Mouse (Mus musculus) hindbrain, embryonic 11.5 days (tissue): ENCODE data around the gene Alkbh7. TPM values are rescaled to one million over a fixed set of nuclear protein-coding genes. Genes with fewer than 3 reads are reported as not detected.

ENCODE experiments used
- ATAC-seq: fragments of 200-750 bp; cut with Nextera tagmentation; 2 replicates; pipeline ENCODE4 v1.8.0; 2017; ENCODE audit warnings: mild to moderate bottlenecking, moderate TSS enrichment, moderate library complexity; ENCODE audit not compliant: low FRiP score
- DNase-seq: peaks from one replicate; pipeline ENCODE4 v3.0.0-alpha.2; 2015; ENCODE audit warnings: low spot score
- H3K27ac ChIP-seq: fragments of 300-500 bp; sonication (generic); 2 replicates; pipeline ENCODE4 v1.5.1; 2014; ENCODE audit warnings: mild to moderate bottlenecking, low read depth, low read length
- H3K27me3 ChIP-seq: fragments of 300-500 bp; sonication (generic); 2 replicates; pipeline ENCODE4 v1.6.1; 2014; ENCODE audit warnings: mild to moderate bottlenecking, low read length, moderate library complexity, mixed read lengths; ENCODE audit not compliant: control insufficient read depth, insufficient read depth
- H3K36me3 ChIP-seq: fragments of 300-500 bp; sonication (generic); 2 replicates; pipeline ENCODE4 v1.6.1; 2014; ENCODE audit warnings: mild to moderate bottlenecking, low read length, moderate library complexity, mixed read lengths; ENCODE audit not compliant: control insufficient read depth, insufficient read depth
- H3K4me1 ChIP-seq: fragments of 300-500 bp; sonication (generic); replicated peaks from 2 replicates; pipeline ENCODE4 v1.6.1; 2014; ENCODE audit warnings: low read length, mixed read lengths; ENCODE audit not compliant: control insufficient read depth, insufficient read depth
- H3K4me2 ChIP-seq: fragments of 300-500 bp; sonication (generic); replicated peaks from 2 replicates; pipeline ENCODE4 v1.6.1; 2014; ENCODE audit warnings: mild to moderate bottlenecking, low read depth, low read length
- H3K4me3 ChIP-seq: fragments of 300-500 bp; sonication (generic); 2 replicates; pipeline ENCODE4 v1.5.1; 2014; ENCODE audit warnings: low read depth, low read length
- H3K9ac ChIP-seq: fragments of 300-500 bp; sonication (generic); 2 replicates; pipeline ENCODE4 v1.6.1; 2014; ENCODE audit warnings: low read depth, low read length
- H3K9me3 ChIP-seq: fragments of 300-500 bp; sonication (generic); 2 replicates; pipeline ENCODE4 v1.6.1; 2016; ENCODE audit warnings: low read length; ENCODE audit not compliant: control insufficient read depth
- WGBS: fragments of 180-500 bp; shearing (Covaris S2); extraction: QIAGEN DNeasy Blood & Tissue Kit; methylation state at CpG from one replicate; pipeline ENCODE4 v1.1.7; 2014; 5-methylcytosine and 5-hydroxymethylcytosine counted together
- polyA plus RNA-seq: library from polyadenylated mRNA; unstranded; fragments of >200 nt; fragmentation: Nextera tagmentation; extraction: Ambion mirVana; gene quantifications from 2 replicates; pipeline ENCODE4 v1.2.1, GENCODE M21; 2014

The Alkbh7 gene
- polyA plus RNA-seq, 1 experiment from 2014 or later: 33.0 TPM

DNA sequence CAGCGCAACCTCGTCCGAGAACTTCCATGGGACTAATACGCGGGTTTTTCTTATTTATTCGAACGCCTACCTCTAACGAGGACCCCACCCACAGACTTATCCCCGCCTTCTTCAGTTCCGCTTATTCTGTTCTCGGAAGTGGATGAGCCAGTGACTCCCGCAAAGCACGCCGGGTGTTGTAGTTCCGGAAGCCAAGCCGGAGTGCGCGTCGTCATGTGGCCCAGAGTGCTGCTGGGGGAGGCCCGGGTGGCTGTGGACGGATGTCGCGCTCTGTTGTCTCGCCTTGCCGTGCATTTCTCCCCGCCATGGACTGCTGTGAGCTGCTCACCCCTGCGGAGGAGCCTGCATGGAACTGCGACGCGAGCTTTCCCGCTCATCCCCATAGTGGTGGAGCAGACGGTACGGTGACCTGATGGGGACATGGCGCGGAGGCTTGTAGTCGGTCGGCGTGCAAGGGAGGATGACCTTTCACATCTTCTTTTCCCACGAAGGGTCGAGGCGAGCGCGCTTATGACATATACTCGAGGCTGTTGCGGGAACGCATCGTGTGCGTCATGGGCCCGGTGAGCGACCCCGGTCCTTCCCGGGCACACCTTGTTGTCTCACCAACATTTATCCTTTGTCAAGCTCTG is 6.9 kb upstream of the Alkbh7 start, which contains the start of gene Clpp:
TSS of gene Clpp (plus strand) at position 191 of the 632 bp plus-strand sequence.
- Histone ChIP-seq H3K4me1 (peaks cover 6% of the 10 kb centered on the region; the same call in 1 of the 2 replicates), H3K4me3 (peak within 1 kb of the TSS; percentile 67), H3K36me3 (peaks cover 8% of the 10 kb centered on the region; the same call in 1 of the 2 replicates), H3K4me2 (peak within 1 kb of the TSS; percentile 57), H3K27ac (peak within 1 kb of the TSS; percentile 59; the same call in 1 of the 2 replicates), H3K27me3 (no peaks in the 10 kb centered on the region; the same call in 1 of the 2 replicates), H3K9ac (peak within 1 kb of the TSS; percentile 70), H3K9me3 (no peaks in the 10 kb centered on the region)
- DNase-seq (peak; percentile 95), ATAC-seq (peak; percentile 96)
- under 1% methylated on average over 52 of the region's 52 CpGs for WGBS

DNA sequence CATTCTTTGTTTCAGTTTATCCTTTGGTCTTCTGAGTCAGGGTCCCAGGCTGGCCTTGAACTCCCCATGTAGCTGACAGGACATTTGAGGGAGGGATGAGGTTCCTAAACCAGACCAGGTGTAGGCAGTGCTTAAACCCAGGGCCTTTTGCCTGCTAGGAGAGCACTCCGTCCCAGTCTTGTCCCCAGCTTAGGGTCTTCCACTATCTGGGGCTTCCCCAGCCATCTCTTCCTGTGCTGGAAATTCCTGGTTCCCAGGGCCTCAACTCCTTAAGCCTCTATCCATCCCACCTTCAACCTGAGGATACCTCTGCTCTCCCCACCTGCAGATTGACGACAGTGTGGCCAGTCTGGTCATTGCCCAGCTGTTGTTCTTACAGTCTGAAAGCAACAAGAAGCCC is 6.2 kb upstream of the Alkbh7 start:
- Histone ChIP-seq H3K4me3 (peak overlapping the region; percentile 67), H3K9ac (peak overlapping the region; percentile 61), H3K4me2 (peak overlapping the region; percentile 57), H3K4me1 (peaks cover 6% of the 10 kb centered on the region; the same call in 1 of the 2 replicates), H3K27ac (no peak overlapping the region), H3K27me3 (no peaks in the 10 kb centered on the region; the same call in 1 of the 2 replicates), H3K9me3 (no peaks in the 10 kb centered on the region), H3K36me3 (peaks cover 8% of the 10 kb centered on the region; the same call in 1 of the 2 replicates)
- peak; percentile 11 for DNase-seq
- ATAC-seq: no peak
- WGBS: 81% methylated on average over 2 of the region's 2 CpGs

DNA sequence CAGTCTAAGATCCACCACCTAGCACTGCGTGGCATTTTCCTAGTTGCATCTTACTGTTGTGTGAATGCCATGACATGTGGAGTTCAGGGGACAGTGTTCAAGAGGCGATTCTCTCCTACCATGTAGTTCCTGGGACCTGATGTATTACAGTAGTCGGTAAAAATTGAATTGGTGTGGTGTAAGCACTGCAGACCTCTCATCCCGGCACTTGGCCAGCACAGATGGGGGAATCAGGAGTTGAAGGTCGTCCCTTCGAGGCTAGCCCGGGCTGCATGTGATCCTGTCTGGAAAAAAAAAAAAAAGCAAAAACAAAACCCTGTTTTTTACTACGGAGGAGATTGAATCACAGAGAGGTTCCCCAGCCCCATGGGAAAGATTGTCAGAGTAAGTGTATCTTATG is 2.1 kb upstream of the Alkbh7 start:
- ATAC-seq (no peak), DNase-seq (no peak)
- no peak overlapping the region for H3K27ac ChIP-seq
- no peak overlapping the region for H3K4me2 ChIP-seq
- peaks cover 11% of the 10 kb centered on the region; the same call in 1 of the 2 replicates for H3K4me1 ChIP-seq
- no peak overlapping the region for H3K4me3 ChIP-seq
- 94% methylated on average over 8 of the region's 8 CpGs for WGBS
- no peak overlapping the region for H3K9ac ChIP-seq
- H3K9me3 ChIP-seq: no peaks in the 10 kb centered on the region
- H3K27me3 ChIP-seq: no peaks in the 10 kb centered on the region; the same call in 1 of the 2 replicates
- peaks cover 13% of the 10 kb centered on the region; the same call in 1 of the 2 replicates for H3K36me3 ChIP-seq

DNA sequence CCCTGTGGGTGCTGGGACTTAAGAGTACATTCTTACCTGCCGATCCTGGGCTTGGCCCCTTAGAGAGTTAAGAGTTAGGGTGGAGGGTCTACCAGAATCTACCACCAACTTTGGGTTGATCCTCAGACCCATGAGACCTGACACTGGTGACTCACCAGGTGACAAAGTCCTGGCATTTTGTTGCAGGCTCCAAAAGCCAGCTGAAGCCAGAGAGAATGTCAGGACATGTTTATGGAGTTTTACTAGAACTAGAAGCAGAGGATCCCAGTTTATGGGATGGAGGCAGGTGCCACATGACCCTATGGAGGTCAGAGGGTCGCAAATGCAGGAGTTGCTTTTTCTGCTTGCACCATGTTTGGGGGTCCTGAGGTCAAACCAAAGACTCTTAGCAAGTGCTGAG is 633 bp upstream of the Alkbh7 start:
- no peak for DNase-seq
- no peak overlapping the region; the same call in 1 of the 2 replicates for H3K4me2 ChIP-seq
- H3K9me3 ChIP-seq: no peaks in the 10 kb centered on the region
- ATAC-seq: no peak; the same call in 1 of the 2 replicates
- H3K4me1 ChIP-seq: peaks cover 5% of the 10 kb centered on the region; the same call in 1 of the 2 replicates
- no peak overlapping the region for H3K27ac ChIP-seq
- no peak overlapping the region for H3K4me3 ChIP-seq
- H3K36me3 ChIP-seq: peaks cover 13% of the 10 kb centered on the region; the same call in 1 of the 2 replicates
- H3K9ac ChIP-seq: no peak overlapping the region
- 77% methylated on average over 2 of the region's 2 CpGs for WGBS
- no peaks in the 10 kb centered on the region for H3K27me3 ChIP-seq

DNA sequence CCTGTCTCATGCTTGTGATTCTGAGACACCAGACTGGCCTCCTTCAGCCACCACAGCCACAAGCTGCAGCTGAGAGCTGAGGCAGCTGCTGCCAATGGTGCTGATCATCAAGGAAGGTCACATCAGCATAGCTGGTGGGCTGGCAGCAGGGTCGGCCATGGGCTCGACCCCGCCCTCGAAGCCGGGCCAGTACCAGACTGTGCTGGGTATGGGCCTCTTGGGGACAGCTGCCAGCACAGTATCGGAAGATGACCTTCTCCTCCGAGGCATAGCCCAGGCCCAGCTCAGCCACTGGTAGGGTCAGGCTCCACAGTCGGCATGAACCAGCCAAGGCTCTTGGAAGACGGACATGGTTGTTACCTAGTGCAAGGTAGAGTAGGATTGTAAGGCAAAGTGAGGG is 2.3 kb downstream of the Alkbh7 start:
- no peak overlapping the region for H3K9ac ChIP-seq
- peaks cover 13% of the 10 kb centered on the region for H3K36me3 ChIP-seq
- peaks cover 5% of the 10 kb centered on the region; the same call in 1 of the 2 replicates for H3K4me1 ChIP-seq
- no peaks in the 10 kb centered on the region for H3K9me3 ChIP-seq
- H3K4me2 ChIP-seq: no peak overlapping the region
- ATAC-seq: no peak
- no peak overlapping the region for H3K27ac ChIP-seq
- no peak overlapping the region for H3K4me3 ChIP-seq
- DNase-seq: no peak
- no peaks in the 10 kb centered on the region for H3K27me3 ChIP-seq
- 94% methylated on average over 9 of the region's 9 CpGs for WGBS

DNA sequence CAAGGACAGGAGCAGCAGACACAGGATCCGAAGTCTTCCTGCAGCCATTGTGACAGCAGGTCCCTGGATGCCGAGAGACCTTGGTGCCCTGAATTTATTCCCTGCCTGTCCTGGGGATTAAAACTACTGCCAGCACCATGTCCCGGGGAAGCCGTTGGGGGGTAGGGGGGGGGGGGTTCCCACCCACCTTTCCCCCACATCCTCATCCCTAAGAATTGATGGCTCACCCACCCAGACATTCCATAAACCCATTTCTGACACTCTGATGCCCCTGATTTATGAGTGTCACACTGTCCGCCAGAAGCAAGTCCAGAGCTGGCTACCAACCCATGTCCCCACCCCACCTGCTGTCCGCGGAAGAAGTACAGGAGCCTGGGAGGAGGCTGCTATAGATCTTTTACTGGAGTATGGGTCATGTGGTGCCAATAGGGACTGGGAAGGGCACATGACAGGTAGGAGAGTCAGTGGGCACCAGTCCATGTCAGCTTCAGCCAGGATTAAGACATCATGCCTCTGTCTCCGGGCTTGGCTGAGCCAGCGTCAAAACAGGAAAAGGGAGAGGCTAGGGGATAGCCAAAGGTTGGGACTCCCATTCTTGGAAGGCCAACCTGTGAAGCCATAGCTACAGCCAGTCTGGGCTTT is 3.0 kb downstream of the Alkbh7 start, which contains the start of gene Pspn:
TSS of gene Pspn (minus strand) at position 51 of the 642 bp plus-strand sequence.
- Histone ChIP-seq H3K4me1 (peaks cover 5% of the 10 kb centered on the region; the same call in 1 of the 2 replicates), H3K4me3 (no peak within 1 kb of the TSS), H3K9me3 (no peaks in the 10 kb centered on the region), H3K9ac (no peak within 1 kb of the TSS), H3K27ac (no peak within 1 kb of the TSS), H3K4me2 (no peak within 1 kb of the TSS), H3K36me3 (peaks cover 12% of the 10 kb centered on the region), H3K27me3 (no peaks in the 10 kb centered on the region)
- 83% methylated on average over 9 of the region's 9 CpGs for WGBS
- DNase-seq (no peak), ATAC-seq (no peak)

DNA sequence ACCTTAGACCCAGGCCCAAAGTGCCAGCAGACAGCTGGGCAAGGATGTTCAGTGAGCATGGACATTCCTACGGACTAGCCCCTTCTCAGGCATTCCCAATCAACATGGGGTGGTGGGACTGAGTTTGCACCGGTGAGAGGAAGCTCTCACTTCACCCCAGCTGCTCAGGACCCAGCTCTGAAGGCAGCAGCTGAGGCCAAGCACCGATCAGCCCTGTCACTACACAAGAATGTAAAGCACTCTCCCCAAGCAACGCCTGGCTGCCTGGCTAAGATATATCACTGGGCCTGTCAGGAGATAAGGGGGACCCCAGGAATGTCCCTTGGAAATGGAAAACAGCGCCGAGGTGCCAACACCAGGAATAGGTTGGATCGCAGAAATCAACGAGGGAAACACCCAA is 4.1 kb downstream of the Alkbh7 start:
- no peak overlapping the region for H3K4me3 ChIP-seq
- no peaks in the 10 kb centered on the region for H3K9me3 ChIP-seq
- H3K27me3 ChIP-seq: no peaks in the 10 kb centered on the region
- DNase-seq: no peak
- WGBS: 75% methylated on average over 8 of the region's 8 CpGs
- no peak overlapping the region for H3K4me2 ChIP-seq
- peaks cover 5% of the 10 kb centered on the region; the same call in 1 of the 2 replicates for H3K4me1 ChIP-seq
- H3K36me3 ChIP-seq: peaks cover 12% of the 10 kb centered on the region
- H3K27ac ChIP-seq: no peak overlapping the region
- no peak overlapping the region for H3K9ac ChIP-seq
- ATAC-seq: no peak

DNA sequence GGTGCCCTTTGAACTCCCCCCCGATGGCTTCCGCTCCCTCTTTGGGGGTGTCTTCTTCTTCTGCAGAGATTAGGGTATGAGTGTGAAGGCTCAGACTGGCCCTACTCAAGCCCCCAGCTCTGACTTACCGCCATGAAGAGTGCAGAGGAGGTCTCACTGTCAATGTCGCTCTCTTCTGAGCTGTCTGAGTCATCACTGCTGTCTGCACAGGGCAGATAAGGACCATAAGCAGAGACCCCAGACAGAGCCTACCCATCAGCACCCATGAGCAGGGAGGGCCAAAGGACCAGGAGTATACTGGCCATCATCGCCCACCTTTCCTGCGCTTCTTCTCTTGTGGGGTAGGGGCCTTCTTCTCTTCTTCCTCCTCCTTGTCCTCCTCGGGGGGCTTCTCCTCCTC is 6.9 kb downstream of the Alkbh7 start:
- WGBS: 89% methylated on average over 7 of the region's 7 CpGs
- ATAC-seq (no peak), DNase-seq (no peak)
- Histone ChIP-seq H3K4me1 (no peaks in the 10 kb centered on the region), H3K27ac (no peak overlapping the region), H3K36me3 (peaks cover 10% of the 10 kb centered on the region; the same call in 1 of the 2 replicates), H3K27me3 (no peaks in the 10 kb centered on the region), H3K4me2 (no peak overlapping the region), H3K9ac (no peak overlapping the region), H3K4me3 (no peak overlapping the region), H3K9me3 (no peaks in the 10 kb centered on the region)
